Mouse (Mus musculus): ENCODE measurements around the gene 7530416G11Rik. TPM values are rescaled to one million over a fixed set of nuclear protein-coding genes. Genes with fewer than 3 reads are reported as not detected.

Gene 7530416G11Rik
- polyA plus RNA-seq, 1 experiment from 2014 or later = not detected

DNA sequence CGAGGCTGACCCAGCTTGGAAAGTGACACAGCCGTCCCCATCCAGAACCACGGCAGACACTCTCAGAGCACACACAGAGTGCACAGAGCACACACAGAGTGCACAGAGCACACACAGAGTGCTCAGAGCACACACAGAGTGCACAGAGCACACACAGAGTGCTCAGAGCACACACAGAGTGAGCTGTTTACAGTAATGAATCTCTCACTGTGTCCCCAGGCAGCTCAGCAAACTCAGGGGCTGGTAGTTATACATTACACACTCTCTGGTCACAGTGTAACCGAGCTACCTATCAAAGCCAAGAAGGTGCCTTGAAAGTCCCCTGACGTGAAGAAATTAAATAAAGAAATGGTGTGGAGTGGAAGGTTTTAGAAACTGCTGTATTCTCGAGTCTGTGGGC is 33.6 kb downstream of the 7530416G11Rik start:
- ATAC-seq = no peak
- H3K36me3 ChIP-seq (ENCODE audit: control insufficient read depth, insufficient read depth, low read length) = 0 out of 2 replicates have a peak, but pooled peaks cover 3% of the 10 kb centered on the region

DNA sequence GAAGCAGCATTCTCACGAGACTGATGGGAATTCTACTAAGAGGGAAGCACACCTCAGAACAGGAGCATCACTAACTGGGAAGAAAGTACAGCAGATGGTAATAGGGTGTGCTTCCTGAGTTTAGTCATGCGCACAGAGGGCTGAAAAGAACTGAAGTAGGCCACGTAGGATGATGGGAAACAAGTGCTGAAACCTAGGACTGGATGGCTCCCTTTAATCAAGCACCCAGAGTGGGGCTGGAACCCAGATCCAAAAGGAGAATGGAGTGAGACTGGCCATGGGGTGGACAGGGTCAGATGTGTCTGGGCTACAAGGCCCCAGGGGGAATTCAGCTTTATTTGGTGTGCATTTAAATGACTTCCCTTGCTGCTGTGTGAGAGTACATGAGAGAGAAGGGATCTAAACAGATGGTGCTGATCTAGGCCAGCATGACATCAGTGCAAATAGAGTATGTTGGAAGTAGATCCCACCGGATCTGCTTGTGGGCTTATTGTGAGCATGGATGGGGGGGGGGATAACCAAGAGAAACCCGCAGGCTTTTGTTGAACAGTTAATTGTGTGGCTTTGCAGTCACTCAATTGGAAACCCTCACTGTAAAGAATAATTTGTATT is 36.5 kb downstream of the 7530416G11Rik start:
- 47% methylated on average over 5 of the region's 5 CpGs for WGBS
- Histone ChIP-seq H3K36me3 (ENCODE audit: control insufficient read depth, insufficient read depth, low read length) (0 out of 2 replicates have a peak, but pooled peaks cover 3% of the 10 kb centered on the region), H3K27ac (ENCODE audit: low read depth, low read length) (peak overlapping the region; percentile 37; the same call in 1 of the 2 replicates)

More for the DNA sequence above, 33.6 kb downstream of the 7530416G11Rik start:
- H3K9ac ChIP-seq (ENCODE audit: low read depth, low read length) = no peak overlapping the region
- H3K4me2 ChIP-seq (ENCODE audit: low read length) = no peak overlapping the region
- H3K4me1 ChIP-seq (ENCODE audit: control insufficient read depth, insufficient read depth, low read depth, low read length) = peaks cover 7% of the 10 kb centered on the region
- no peaks in the 10 kb centered on the region for H3K27me3 ChIP-seq (replicated peaks; ENCODE audit: control insufficient read depth, insufficient read depth, low read length)
- 77% methylated on average over 6 of the region's 6 CpGs for WGBS
- no peaks in the 10 kb centered on the region for H3K9me3 ChIP-seq (ENCODE audit: control insufficient read depth, low read length)
- no peak overlapping the region for H3K27ac ChIP-seq (ENCODE audit: low read depth, low read length)
- no peak overlapping the region for H3K4me3 ChIP-seq (ENCODE audit: low read length)

DNA sequence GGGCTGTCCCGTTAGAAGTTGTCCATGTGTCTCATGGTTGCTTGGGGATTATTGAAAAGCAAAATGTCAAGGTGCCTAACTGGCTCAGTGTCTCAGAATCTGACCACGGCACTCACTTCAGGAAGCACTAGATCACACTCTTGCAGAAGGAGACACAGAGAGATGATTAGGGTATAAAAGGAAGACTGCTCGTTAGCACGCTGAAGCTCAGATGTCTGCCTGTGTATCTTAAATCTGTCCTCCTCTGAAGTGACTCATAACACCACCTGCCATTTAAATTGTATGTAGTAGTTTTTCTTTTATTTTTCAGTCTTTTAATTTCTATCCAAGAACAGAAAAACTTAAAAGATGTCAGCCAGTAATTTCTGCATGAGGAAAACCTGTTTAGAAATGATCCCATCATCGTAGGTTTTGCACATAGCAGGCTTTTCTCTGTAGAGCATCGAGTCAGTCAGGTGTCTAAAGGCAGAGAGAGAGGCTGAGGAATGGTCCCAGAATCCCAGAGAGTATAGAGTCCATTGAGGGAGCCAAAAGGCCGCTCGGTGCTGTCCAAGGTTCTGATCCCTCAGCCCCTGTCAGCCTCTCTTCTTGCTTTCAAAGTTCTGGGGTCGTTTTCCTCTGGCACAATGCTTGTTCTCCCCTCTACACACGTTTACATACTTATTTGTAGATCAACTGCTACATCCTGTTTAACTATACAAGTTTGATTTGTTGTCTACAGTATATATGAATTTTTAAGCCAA is 38.0 kb downstream of the 7530416G11Rik start:
- Histone ChIP-seq H3K9me3 (ENCODE audit: control insufficient read depth, low read length) (no peaks in the 10 kb centered on the region), H3K4me3 (ENCODE audit: low read length) (no peak overlapping the region), H3K4me1 (ENCODE audit: control insufficient read depth, insufficient read depth, low read depth, low read length) (peaks cover 25% of the 10 kb centered on the region), H3K36me3 (ENCODE audit: control insufficient read depth, insufficient read depth, low read length) (0 out of 2 replicates have a peak, but pooled peaks cover 3% of the 10 kb centered on the region), H3K9ac (ENCODE audit: low read depth, low read length) (no peak overlapping the region), H3K27ac (ENCODE audit: low read depth, low read length) (peak overlapping the region; percentile 19; the same call in 1 of the 2 replicates), H3K27me3 (replicated peaks; ENCODE audit: control insufficient read depth, insufficient read depth, low read length) (no peaks in the 10 kb centered on the region), H3K4me2 (ENCODE audit: low read length) (no peak overlapping the region)
- WGBS = 37% methylated on average over 10 of the region's 10 CpGs
- no peak for ATAC-seq

More for the DNA sequence above, 36.5 kb downstream of the 7530416G11Rik start:
- Histone ChIP-seq H3K4me2 (ENCODE audit: low read length) (no peak overlapping the region), H3K9ac (ENCODE audit: low read depth, low read length) (no peak overlapping the region), H3K9me3 (ENCODE audit: control insufficient read depth, low read length) (no peaks in the 10 kb centered on the region), H3K4me3 (ENCODE audit: low read length) (no peak overlapping the region), H3K4me1 (ENCODE audit: control insufficient read depth, insufficient read depth, low read depth, low read length) (peaks cover 17% of the 10 kb centered on the region), H3K27me3 (replicated peaks; ENCODE audit: control insufficient read depth, insufficient read depth, low read length) (no peaks in the 10 kb centered on the region)
- ATAC-seq = no peak

DNA sequence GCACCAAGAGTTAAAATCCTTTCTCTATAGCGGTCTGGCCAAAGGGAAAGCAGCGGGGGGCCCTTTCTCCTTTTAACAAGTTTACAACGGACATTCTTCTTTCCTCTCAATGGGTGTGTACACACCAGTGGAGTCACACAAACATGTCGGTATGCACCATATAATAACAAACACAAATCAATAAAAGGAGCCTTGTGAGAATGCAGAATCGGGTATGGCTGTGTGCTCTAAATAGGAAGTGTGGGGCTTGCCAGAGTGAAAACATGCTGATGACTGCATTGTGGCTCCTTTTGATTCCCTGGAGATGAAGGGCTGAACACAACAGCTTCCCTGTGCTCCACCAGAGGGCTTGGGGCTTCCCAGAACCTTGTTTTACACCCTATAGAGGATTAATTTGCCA is 38.8 kb downstream of the 7530416G11Rik start:
- Histone ChIP-seq H3K27me3 (replicated peaks; ENCODE audit: control insufficient read depth, insufficient read depth, low read length) (no peaks in the 10 kb centered on the region), H3K36me3 (ENCODE audit: control insufficient read depth, insufficient read depth, low read length) (0 out of 2 replicates have a peak, but pooled peaks cover 3% of the 10 kb centered on the region), H3K9ac (ENCODE audit: low read depth, low read length) (no peak overlapping the region), H3K4me2 (ENCODE audit: low read length) (no peak overlapping the region), H3K9me3 (ENCODE audit: control insufficient read depth, low read length) (no peaks in the 10 kb centered on the region), H3K4me1 (ENCODE audit: control insufficient read depth, insufficient read depth, low read depth, low read length) (peaks cover 30% of the 10 kb centered on the region), H3K4me3 (ENCODE audit: low read length) (no peak overlapping the region), H3K27ac (ENCODE audit: low read depth, low read length) (peak overlapping the region; percentile 19; the same call in 1 of the 2 replicates)
- no peak for ATAC-seq
- WGBS = 6% methylated on average over 5 of the region's 5 CpGs

GRCm38 (mm10) chr15:85463027-85463790 is 39.8 kb downstream of the 7530416G11Rik start:
- WGBS = 28% methylated on average over 13 of the region's 13 CpGs
- ATAC-seq = no peak
- no peak overlapping the region for H3K4me3 ChIP-seq (ENCODE audit: low read length)
- no peaks in the 10 kb centered on the region for H3K9me3 ChIP-seq (ENCODE audit: control insufficient read depth, low read length)
- no peak overlapping the region for H3K4me2 ChIP-seq (ENCODE audit: low read length)
- H3K4me1 ChIP-seq (ENCODE audit: control insufficient read depth, insufficient read depth, low read depth, low read length) = peaks cover 38% of the 10 kb centered on the region
- H3K36me3 ChIP-seq (ENCODE audit: control insufficient read depth, insufficient read depth, low read length) = 0 out of 2 replicates have a peak, but pooled peaks cover 3% of the 10 kb centered on the region
- H3K27me3 ChIP-seq (replicated peaks; ENCODE audit: control insufficient read depth, insufficient read depth, low read length) = no peaks in the 10 kb centered on the region
- no peak overlapping the region for H3K9ac ChIP-seq (ENCODE audit: low read depth, low read length)
- H3K27ac ChIP-seq (ENCODE audit: low read depth, low read length) = peak overlapping the region; percentile 34

DNA sequence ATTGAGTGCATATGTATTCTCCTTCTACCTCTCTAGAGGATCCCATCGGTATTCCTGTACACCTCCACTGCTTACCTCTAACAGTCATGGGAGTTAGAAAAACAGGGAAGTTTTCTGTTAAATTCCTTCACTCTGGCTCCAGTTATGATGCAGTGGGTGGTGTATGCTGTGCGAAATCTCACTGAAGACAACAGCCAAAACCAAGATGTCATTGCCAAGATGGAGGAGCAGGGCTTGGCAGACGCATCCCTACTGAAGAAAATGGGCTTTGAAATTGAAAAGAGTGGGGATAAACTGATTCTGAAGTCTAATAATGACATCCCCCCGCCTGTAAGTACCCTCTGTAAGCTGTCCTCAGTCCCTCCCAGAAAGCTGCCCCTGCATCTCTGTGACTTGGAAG is 40.9 kb downstream of the 7530416G11Rik start:
- Histone ChIP-seq H3K36me3 (ENCODE audit: control insufficient read depth, insufficient read depth, low read length) (0 out of 2 replicates have a peak, but pooled peaks cover 3% of the 10 kb centered on the region), H3K4me2 (ENCODE audit: low read length) (no peak overlapping the region), H3K9me3 (ENCODE audit: control insufficient read depth, low read length) (no peaks in the 10 kb centered on the region), H3K4me3 (ENCODE audit: low read length) (no peak overlapping the region), H3K9ac (ENCODE audit: low read depth, low read length) (no peak overlapping the region), H3K27me3 (replicated peaks; ENCODE audit: control insufficient read depth, insufficient read depth, low read length) (no peaks in the 10 kb centered on the region), H3K27ac (ENCODE audit: low read depth, low read length) (peak overlapping the region; percentile 70; the same call in 1 of the 2 replicates), H3K4me1 (ENCODE audit: control insufficient read depth, insufficient read depth, low read depth, low read length) (peaks cover 47% of the 10 kb centered on the region)
- WGBS = 41% methylated on average over 4 of the region's 4 CpGs
- ATAC-seq = no peak

DNA sequence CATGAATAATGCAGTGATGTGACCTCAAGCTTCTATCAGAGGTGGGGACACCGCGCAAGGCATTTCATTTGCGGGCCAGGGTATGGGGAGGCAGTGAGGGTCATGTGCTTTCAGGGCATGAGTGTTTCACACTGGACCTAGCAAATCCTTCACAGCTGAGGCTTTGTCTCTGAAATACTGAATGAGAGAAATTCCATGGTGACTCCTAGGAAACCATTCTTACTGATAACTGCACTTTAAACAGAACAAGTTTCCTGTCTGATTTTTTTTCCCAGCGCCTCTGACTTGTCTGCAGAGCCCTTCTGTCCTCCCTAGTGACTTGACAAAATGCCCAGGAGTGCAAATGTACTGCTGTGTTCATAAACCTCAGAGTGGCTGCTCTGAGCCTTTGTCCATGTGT is 41.5 kb downstream of the 7530416G11Rik start:
- Histone ChIP-seq H3K9ac (ENCODE audit: low read depth, low read length) (no peak overlapping the region), H3K9me3 (ENCODE audit: control insufficient read depth, low read length) (no peaks in the 10 kb centered on the region), H3K4me3 (ENCODE audit: low read length) (no peak overlapping the region), H3K36me3 (ENCODE audit: control insufficient read depth, insufficient read depth, low read length) (0 out of 2 replicates have a peak, but pooled peaks cover 1% of the 10 kb centered on the region), H3K4me1 (ENCODE audit: control insufficient read depth, insufficient read depth, low read depth, low read length) (peaks cover 53% of the 10 kb centered on the region), H3K27me3 (replicated peaks; ENCODE audit: control insufficient read depth, insufficient read depth, low read length) (no peaks in the 10 kb centered on the region), H3K4me2 (ENCODE audit: low read length) (no peak overlapping the region), H3K27ac (ENCODE audit: low read depth, low read length) (peak overlapping the region; percentile 70)
- peak; percentile 62 for ATAC-seq
- WGBS = 23% methylated on average over 4 of the region's 4 CpGs

DNA sequence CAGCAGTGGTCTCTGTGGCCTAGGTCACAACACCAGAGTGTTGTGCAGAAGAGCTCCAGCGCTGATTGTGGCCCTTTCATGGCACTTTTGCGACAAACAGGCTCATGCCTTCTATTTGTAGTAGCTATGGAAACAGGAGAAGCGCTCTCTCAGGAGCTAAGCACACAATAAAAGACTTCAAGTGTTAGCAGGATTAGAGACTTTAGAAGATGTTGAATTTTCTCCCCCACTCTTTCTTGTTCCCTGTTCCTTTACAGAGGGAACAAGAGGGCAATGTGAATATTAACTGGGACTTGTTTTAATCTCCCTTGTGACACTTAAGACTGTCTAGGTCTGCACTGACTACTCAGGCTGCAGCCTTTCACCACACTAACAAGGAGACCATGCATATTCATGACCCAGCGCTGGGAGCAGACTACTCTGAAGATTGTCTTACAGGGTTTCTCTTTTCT is 44.4 kb downstream of the 7530416G11Rik start:
- H3K27ac ChIP-seq (ENCODE audit: low read depth, low read length) = peak overlapping the region; percentile 60
- 14% methylated on average over 4 of the region's 4 CpGs for WGBS
- H3K9ac ChIP-seq (ENCODE audit: low read depth, low read length) = no peak overlapping the region
- 0 out of 2 replicates have a peak, but pooled peaks have one; percentile 39 for ATAC-seq
- no peaks in the 10 kb centered on the region for H3K27me3 ChIP-seq (replicated peaks; ENCODE audit: control insufficient read depth, insufficient read depth, low read length)
- no peaks in the 10 kb centered on the region for H3K36me3 ChIP-seq (ENCODE audit: control insufficient read depth, insufficient read depth, low read length)
- no peak overlapping the region for H3K4me3 ChIP-seq (ENCODE audit: low read length)
- H3K9me3 ChIP-seq (ENCODE audit: control insufficient read depth, low read length) = no peaks in the 10 kb centered on the region
- no peak overlapping the region for H3K4me2 ChIP-seq (ENCODE audit: low read length)
- H3K4me1 ChIP-seq (ENCODE audit: control insufficient read depth, insufficient read depth, low read depth, low read length) = peaks cover 47% of the 10 kb centered on the region

Data from hindbrain, embryonic 16.5 days (tissue).